Mouse (Mus musculus): Measurements from ENCODE around the gene Lima1. TPM values are rescaled to one million over a fixed set of nuclear protein-coding genes. Genes with fewer than 3 reads are reported as not detected.

Lima1 gene
- polyA plus RNA-seq, 1 experiment: 140 TPM

DNA sequence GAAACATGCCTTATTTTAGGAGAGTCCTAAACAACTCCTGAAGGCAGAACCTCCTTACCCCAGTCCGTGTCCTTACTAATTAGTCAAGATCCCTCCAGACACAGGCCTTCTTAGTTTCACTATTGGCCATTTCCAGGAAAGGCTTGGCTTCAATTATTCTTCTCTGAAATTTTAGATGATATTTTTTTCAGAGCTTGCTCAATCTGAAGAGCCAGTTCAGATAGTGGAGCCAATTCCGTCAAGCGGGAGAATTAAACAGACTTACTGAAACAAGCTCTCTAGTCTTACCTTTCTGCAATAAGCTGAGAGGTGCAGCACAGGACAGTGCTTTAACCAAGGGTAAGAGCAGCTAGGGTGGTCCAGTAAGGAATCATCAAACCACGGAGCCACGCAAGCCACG is 11.9 kb downstream of the Lima1 start:
- TF ChIP-seq MAX (IDR thresholded peaks at IDR 0.05; ENCODE audit: low read depth) (no peak), USF1 (IDR thresholded peaks at IDR 0.05; ENCODE audit: low read depth) (no peak), MYOG (IDR thresholded peaks at IDR 0.05; ENCODE audit: control insufficient read depth in 1 of 3, insufficient read depth in 1 of 3, insufficient read length in 2 of 3, low read depth in 2 of 3) (no peak), REST (IDR thresholded peaks at IDR 0.05; ENCODE audit: insufficient read depth, insufficient read length) (no peak), SRF (IDR thresholded peaks at IDR 0.05; ENCODE audit: control insufficient read depth, insufficient read length, low read depth) (no peak), POLR2AphosphoS2 (IDR thresholded peaks at IDR 0.05; ENCODE audit: insufficient read length, low read depth) (no peak), E2F4 (IDR thresholded peaks at IDR 0.05; ENCODE audit: insufficient read depth) (no peak), TCF12 (IDR thresholded peaks at IDR 0.05; ENCODE audit: insufficient read depth, poor library complexity, severe bottlenecking) (no peak), MYOD1 (IDR thresholded peaks at IDR 0.05; ENCODE audit: control insufficient read depth in 1 of 3, insufficient read length in 2 of 3, low read depth in 2 of 3) (no peak)
- no peak overlapping the region for H3K4me3 ChIP-seq

GRCm38 (mm10) chr15:99862473-99862872 is 12.8 kb downstream of the Lima1 start:
- Histone ChIP-seq H3K27me3 (ENCODE audit: control insufficient read depth, insufficient read depth, insufficient read length) (no peaks in the 10 kb centered on the region), H3K36me3 (ENCODE audit: control insufficient read depth, insufficient read depth) (peaks cover 6% of the 10 kb centered on the region), H3K79me2 (ENCODE audit: control insufficient read depth, insufficient read depth) (no peaks in the 10 kb centered on the region), H3K4me2 (ENCODE audit: low read depth) (no peak overlapping the region), H3ac (ENCODE audit: control insufficient read depth, insufficient read length) (no peak overlapping the region), H3K4me3 (no peak overlapping the region)
- no peak for TF ChIP-seq REST (IDR thresholded peaks at IDR 0.05; ENCODE audit: insufficient read depth, insufficient read length)
- no peak for TF ChIP-seq SRF (IDR thresholded peaks at IDR 0.05; ENCODE audit: control insufficient read depth, insufficient read length, low read depth)
- TF ChIP-seq TCF3 (IDR thresholded peaks at IDR 0.05; ENCODE audit: insufficient read length, low read depth): no peak
- TF ChIP-seq POLR2A (IDR thresholded peaks at IDR 0.05; ENCODE audit: insufficient read length, low read depth): no peak

More for the DNA sequence above, 11.9 kb downstream of the Lima1 start:
- Histone ChIP-seq H3ac (ENCODE audit: control insufficient read depth, insufficient read length) (no peak overlapping the region), H3K79me2 (ENCODE audit: control insufficient read depth, insufficient read depth) (no peaks in the 10 kb centered on the region), H3K36me3 (ENCODE audit: control insufficient read depth, insufficient read depth) (peaks cover 6% of the 10 kb centered on the region), H3K4me2 (ENCODE audit: low read depth) (no peak overlapping the region), H3K27me3 (ENCODE audit: control insufficient read depth, insufficient read depth, insufficient read length) (no peaks in the 10 kb centered on the region)

- Histone ChIP-seq H3K36me3 (ENCODE audit: control insufficient read depth, insufficient read depth) (peaks cover 6% of the 10 kb centered on the region), H3K4me3 (no peak overlapping the region), H3K27me3 (ENCODE audit: control insufficient read depth, insufficient read depth, insufficient read length) (no peaks in the 10 kb centered on the region), H3ac (ENCODE audit: control insufficient read depth, insufficient read length) (no peak overlapping the region), H3K4me2 (ENCODE audit: low read depth) (no peak overlapping the region), H3K79me2 (ENCODE audit: control insufficient read depth, insufficient read depth) (no peaks in the 10 kb centered on the region)
- no peak for TF ChIP-seq TCF12 (IDR thresholded peaks at IDR 0.05; ENCODE audit: insufficient read depth, poor library complexity, severe bottlenecking)
- no peak for TF ChIP-seq CEBPB (IDR thresholded peaks at IDR 0.05; ENCODE audit: insufficient read depth, poor library complexity, severe bottlenecking)
- TF ChIP-seq E2F4 (IDR thresholded peaks at IDR 0.05; ENCODE audit: insufficient read depth): no peak
- no peak for TF ChIP-seq USF1 (IDR thresholded peaks at IDR 0.05; ENCODE audit: low read depth)
- TF ChIP-seq MYOD1 (IDR thresholded peaks at IDR 0.05; ENCODE audit: control insufficient read depth in 1 of 3, insufficient read length in 2 of 3, low read depth in 2 of 3): no peak
- TF ChIP-seq POLR2AphosphoS2 (IDR thresholded peaks at IDR 0.05; ENCODE audit: insufficient read length, low read depth): no peak
- no peak for TF ChIP-seq TCF3 (IDR thresholded peaks at IDR 0.05; ENCODE audit: insufficient read length, low read depth)
Observed at GRCm38 (mm10) chr15:99861955-99862354, 13.3 kb downstream of the Lima1 start.

- Histone ChIP-seq H3K27me3 (ENCODE audit: control insufficient read depth, insufficient read depth, insufficient read length) (no peaks in the 10 kb centered on the region), H3K4me2 (ENCODE audit: low read depth) (no peak overlapping the region), H3K4me3 (no peak overlapping the region), H3K36me3 (ENCODE audit: control insufficient read depth, insufficient read depth) (peaks cover 6% of the 10 kb centered on the region), H3K79me2 (ENCODE audit: control insufficient read depth, insufficient read depth) (no peaks in the 10 kb centered on the region), H3ac (ENCODE audit: control insufficient read depth, insufficient read length) (no peak overlapping the region)
- TF ChIP-seq MAX (IDR thresholded peaks at IDR 0.05; ENCODE audit: low read depth) (no peak), SRF (IDR thresholded peaks at IDR 0.05; ENCODE audit: control insufficient read depth, insufficient read length, low read depth) (no peak), REST (IDR thresholded peaks at IDR 0.05; ENCODE audit: insufficient read depth, insufficient read length) (no peak), CEBPB (IDR thresholded peaks at IDR 0.05; ENCODE audit: insufficient read depth, poor library complexity, severe bottlenecking) (no peak), E2F4 (IDR thresholded peaks at IDR 0.05; ENCODE audit: insufficient read depth) (no peak), MYOG (IDR thresholded peaks at IDR 0.05; ENCODE audit: control insufficient read depth in 1 of 3, insufficient read depth in 1 of 3, insufficient read length in 2 of 3, low read depth in 2 of 3) (no peak), TCF12 (IDR thresholded peaks at IDR 0.05; ENCODE audit: insufficient read depth, poor library complexity, severe bottlenecking) (no peak), TCF3 (IDR thresholded peaks at IDR 0.05; ENCODE audit: insufficient read length, low read depth) (no peak), POLR2A (IDR thresholded peaks at IDR 0.05; ENCODE audit: insufficient read length, low read depth) (no peak), MYOD1 (IDR thresholded peaks at IDR 0.05; ENCODE audit: control insufficient read depth in 1 of 3, insufficient read length in 2 of 3, low read depth in 2 of 3) (no peak), POLR2AphosphoS2 (IDR thresholded peaks at IDR 0.05; ENCODE audit: insufficient read length, low read depth) (no peak), USF1 (IDR thresholded peaks at IDR 0.05; ENCODE audit: low read depth) (no peak)
Observed at GRCm38 (mm10) chr15:99861536-99861935, 13.7 kb downstream of the Lima1 start.

GRCm38 (mm10) chr15:99859644-99860392 is 15.4 kb downstream of the Lima1 start:
- H3K79me2 ChIP-seq (ENCODE audit: control insufficient read depth, insufficient read depth): no peaks in the 10 kb centered on the region
- H3K4me2 ChIP-seq (ENCODE audit: low read depth): no peak overlapping the region
- no peak overlapping the region for H3ac ChIP-seq (ENCODE audit: control insufficient read depth, insufficient read length)
- no peak overlapping the region for H3K4me3 ChIP-seq
- no peaks in the 10 kb centered on the region for H3K27me3 ChIP-seq (ENCODE audit: control insufficient read depth, insufficient read depth, insufficient read length)
- TF ChIP-seq POLR2A (IDR thresholded peaks at IDR 0.05; ENCODE audit: insufficient read length, low read depth) (no peak), POLR2AphosphoS2 (IDR thresholded peaks at IDR 0.05; ENCODE audit: insufficient read length, low read depth) (no peak), REST (IDR thresholded peaks at IDR 0.05; ENCODE audit: insufficient read depth, insufficient read length) (no peak), USF1 (IDR thresholded peaks at IDR 0.05; ENCODE audit: low read depth) (no peak), MAX (IDR thresholded peaks at IDR 0.05; ENCODE audit: low read depth) (no peak), CEBPB (IDR thresholded peaks at IDR 0.05; ENCODE audit: insufficient read depth, poor library complexity, severe bottlenecking) (no peak)
- H3K36me3 ChIP-seq (ENCODE audit: control insufficient read depth, insufficient read depth): peaks cover 6% of the 10 kb centered on the region
